In genomic region chr17:47566133-47566532, GRCm38 (mm10) we compare ENCODE assay signal across 17 mouse cellular contexts. TPM values are rescaled to one million over a fixed set of nuclear protein-coding genes. Genes with fewer than 3 reads are reported as not detected.
DNase-seq lines count a peak whose midpoint lies in the region; ATAC-seq and TF ChIP-seq lines count a peak whose summit lies in the region.
"Had no signal": no experiment of that assay in that cellular context is flagged by ENCODE, and none has a peak within 500 bp of the region (broad histone marks: within the 10 kb centered on the region; RNA-seq: fewer than 3 reads in every experiment).

No protein-coding gene starts in this region.

- no peaks in the 10 kb centered on the region for H3K9me3 ChIP-seq in hindbrain, embryonic 12.5 days (replicated peaks)
- no peaks in the 10 kb centered on the region for H3K9me3 ChIP-seq in hindbrain, postnatal 0 days (ENCODE audit: low read length)
- no peaks in the 10 kb centered on the region for H3K9me3 ChIP-seq in neural tube, embryonic 11.5 days (ENCODE audit: control insufficient read depth, low read length)
- no peaks in the 10 kb centered on the region for H3K9me3 ChIP-seq in neural tube, embryonic 15.5 days (replicated peaks)
- no peaks in the 10 kb centered on the region for H3K9me3 ChIP-seq in embryonic facial prominence, embryonic 11.5 days (replicated peaks; ENCODE audit: control insufficient read depth, low read length)
- no peaks in the 10 kb centered on the region for H3K9me3 ChIP-seq in neural tube, embryonic 13.5 days
- H3K9me3 ChIP-seq: heart, embryonic 12.5 days; hindbrain, embryonic 15.5 days had no signal

- no peak overlapping the region for H3K27ac ChIP-seq in hindbrain, embryonic 12.5 days
- no peak overlapping the region for H3K27ac ChIP-seq in hindbrain, postnatal 0 days
- no peak overlapping the region for H3K27ac ChIP-seq in neural tube, embryonic 11.5 days (ENCODE audit: low read depth, low read length)
- H3K27ac ChIP-seq in neural tube, embryonic 15.5 days (replicated peaks) = no peak overlapping the region
- no peak overlapping the region for H3K27ac ChIP-seq in embryonic facial prominence, embryonic 11.5 days (replicated peaks; ENCODE audit: low read depth, low read length)
- H3K27ac ChIP-seq in neural tube, embryonic 13.5 days (replicated peaks) = no peak overlapping the region
- H3K27ac ChIP-seq: hindbrain, embryonic 15.5 days; stomach, postnatal 0 days had no signal

- 18% methylated on average over 2 of the region's 2 CpGs for WGBS in hindbrain, embryonic 12.5 days
- WGBS in hindbrain, postnatal 0 days = 8% methylated on average over 2 of the region's 2 CpGs
- 19% methylated on average over 2 of the region's 2 CpGs for WGBS in neural tube, embryonic 11.5 days
- 5% methylated on average over 2 of the region's 2 CpGs for WGBS in neural tube, embryonic 15.5 days
- 36% methylated on average over 2 of the region's 2 CpGs for WGBS in embryonic facial prominence, embryonic 11.5 days
- 4% methylated on average over 2 of the region's 2 CpGs for WGBS in neural tube, embryonic 13.5 days

- no peak for DNase-seq in hindbrain, postnatal 0 days (ENCODE audit: low spot score)
- DNase-seq in neural tube, embryonic 11.5 days (ENCODE audit: low spot score) = peak; percentile 41
- no peak for DNase-seq in embryonic facial prominence, embryonic 11.5 days (ENCODE audit: low spot score)
- no peak for DNase-seq in cerebellum, postnatal 14 days
- no peak for DNase-seq in spleen, adult 12 weeks (ENCODE audit: low spot score)
- DNase-seq: adrenal gland, postnatal 25 days; cerebellum, adult 11 months; gastrocnemius, postnatal 10 days; layer of hippocampus, adult 9-11 months; lung, postnatal 10 days had no signal

- no peaks in the 10 kb centered on the region for H3K36me3 ChIP-seq in hindbrain, embryonic 12.5 days
- H3K36me3 ChIP-seq in hindbrain, postnatal 0 days (ENCODE audit: insufficient read depth, low read length) = no peaks in the 10 kb centered on the region
- no peaks in the 10 kb centered on the region for H3K36me3 ChIP-seq in neural tube, embryonic 11.5 days (ENCODE audit: control insufficient read depth, insufficient read depth, low read length)
- H3K36me3 ChIP-seq in neural tube, embryonic 15.5 days = no peaks in the 10 kb centered on the region
- no peaks in the 10 kb centered on the region for H3K36me3 ChIP-seq in embryonic facial prominence, embryonic 11.5 days (replicated peaks; ENCODE audit: control insufficient read depth, insufficient read depth, low read depth, low read length)
- no peaks in the 10 kb centered on the region for H3K36me3 ChIP-seq in neural tube, embryonic 13.5 days
- H3K36me3 ChIP-seq: heart, embryonic 12.5 days; hindbrain, embryonic 15.5 days had no signal

- no peak overlapping the region for H3K4me2 ChIP-seq in hindbrain, embryonic 12.5 days (replicated peaks)
- no peak overlapping the region for H3K4me2 ChIP-seq in hindbrain, postnatal 0 days (ENCODE audit: low read depth, low read length)
- H3K4me2 ChIP-seq in neural tube, embryonic 11.5 days (ENCODE audit: low read depth) = no peak overlapping the region
- H3K4me2 ChIP-seq in neural tube, embryonic 15.5 days = no peak overlapping the region
- H3K4me2 ChIP-seq in embryonic facial prominence, embryonic 11.5 days (ENCODE audit: low read depth, low read length) = no peak overlapping the region
- no peak overlapping the region for H3K4me2 ChIP-seq in neural tube, embryonic 13.5 days
- H3K4me2 ChIP-seq: heart, embryonic 12.5 days; hindbrain, embryonic 15.5 days had no signal

- no peak overlapping the region for H3K4me3 ChIP-seq in hindbrain, embryonic 12.5 days
- no peak overlapping the region for H3K4me3 ChIP-seq in hindbrain, postnatal 0 days (ENCODE audit: low read length)
- no peak overlapping the region for H3K4me3 ChIP-seq in neural tube, embryonic 11.5 days (ENCODE audit: low read depth, low read length)
- no peak overlapping the region for H3K4me3 ChIP-seq in neural tube, embryonic 15.5 days (replicated peaks)
- no peak overlapping the region for H3K4me3 ChIP-seq in embryonic facial prominence, embryonic 11.5 days (ENCODE audit: low read depth, low read length)
- H3K4me3 ChIP-seq in neural tube, embryonic 13.5 days = no peak overlapping the region
- H3K4me3 ChIP-seq: heart, embryonic 12.5 days; hindbrain, embryonic 15.5 days had no signal

- peaks cover 8% of the 10 kb centered on the region for H3K4me1 ChIP-seq in hindbrain, embryonic 12.5 days
- H3K4me1 ChIP-seq in hindbrain, postnatal 0 days (ENCODE audit: insufficient read depth, low read length) = no peaks in the 10 kb centered on the region
- no peaks in the 10 kb centered on the region for H3K4me1 ChIP-seq in neural tube, embryonic 11.5 days (ENCODE audit: control insufficient read depth, insufficient read depth, low read length)
- peaks cover 2% of the 10 kb centered on the region; the same call in 1 of the 2 replicates for H3K4me1 ChIP-seq in neural tube, embryonic 15.5 days
- H3K4me1 ChIP-seq in embryonic facial prominence, embryonic 11.5 days (ENCODE audit: control insufficient read depth, insufficient read depth, low read length) = no peaks in the 10 kb centered on the region
- peaks cover 4% of the 10 kb centered on the region; the same call in 1 of the 2 replicates for H3K4me1 ChIP-seq in neural tube, embryonic 13.5 days (replicated peaks)
- H3K4me1 ChIP-seq: heart, embryonic 12.5 days; hindbrain, embryonic 15.5 days had no signal

- no peak overlapping the region for H3K9ac ChIP-seq in hindbrain, embryonic 12.5 days
- H3K9ac ChIP-seq in hindbrain, postnatal 0 days (replicated peaks; ENCODE audit: low read length) = no peak overlapping the region
- no peak overlapping the region for H3K9ac ChIP-seq in neural tube, embryonic 11.5 days (ENCODE audit: low read length)
- no peak overlapping the region for H3K9ac ChIP-seq in neural tube, embryonic 15.5 days (replicated peaks)
- no peak overlapping the region for H3K9ac ChIP-seq in embryonic facial prominence, embryonic 11.5 days (replicated peaks; ENCODE audit: low read length)
- no peak overlapping the region for H3K9ac ChIP-seq in neural tube, embryonic 13.5 days
- H3K9ac ChIP-seq: heart, embryonic 12.5 days; hindbrain, embryonic 15.5 days had no signal

- peak; percentile 63 for ATAC-seq in hindbrain, embryonic 12.5 days (ENCODE audit: low FRiP score)
- no peak for ATAC-seq in hindbrain, postnatal 0 days
- ATAC-seq in neural tube, embryonic 11.5 days (ENCODE audit: insufficient read depth, low FRiP score, low TSS enrichment) = peak; percentile 79
- no peak for ATAC-seq in neural tube, embryonic 15.5 days (ENCODE audit: low FRiP score)
- peak; percentile 67 for ATAC-seq in embryonic facial prominence, embryonic 11.5 days (replicated peaks; ENCODE audit: insufficient number of reproducible peaks, low FRiP score, low TSS enrichment, low read depth)
- ATAC-seq in neural tube, embryonic 13.5 days (ENCODE audit: low read depth) = peak; percentile 65
- ATAC-seq: Patski had no signal

- H3K27me3 ChIP-seq in hindbrain, embryonic 12.5 days = no peaks in the 10 kb centered on the region
- no peaks in the 10 kb centered on the region for H3K27me3 ChIP-seq in hindbrain, postnatal 0 days (ENCODE audit: insufficient read depth, low read length)
- no peaks in the 10 kb centered on the region for H3K27me3 ChIP-seq in neural tube, embryonic 11.5 days (ENCODE audit: control insufficient read depth, insufficient read depth, low read length)
- H3K27me3 ChIP-seq in neural tube, embryonic 15.5 days (replicated peaks) = no peaks in the 10 kb centered on the region
- no peaks in the 10 kb centered on the region for H3K27me3 ChIP-seq in embryonic facial prominence, embryonic 11.5 days (ENCODE audit: control insufficient read depth, insufficient read depth, low read length)
- H3K27me3 ChIP-seq in neural tube, embryonic 13.5 days = no peaks in the 10 kb centered on the region
- H3K27me3 ChIP-seq: heart, embryonic 12.5 days; hindbrain, embryonic 15.5 days; Patski had no signal

- no peak for TF ChIP-seq CTCF in hindbrain, postnatal 0 days (IDR thresholded peaks at IDR 0.05; ENCODE audit: low read depth)

RNA-seq across cellular contexts. Expression of gene Bysl, which starts 45.2 kb away (rescaled TPM):
- 31.8 and 32.0 TPM in 2 replicates for polyA plus RNA-seq in hindbrain, embryonic 12.5 days (2016; fragmentation: Nextera tagmentation; extraction: Ambion mirVana)
- total RNA-seq in hindbrain, postnatal 0 days (2014; rRNA removed) = 20.2 and 25.7 TPM in 2 replicates
- 25.3 and 27.1 TPM in 2 replicates for polyA plus RNA-seq in hindbrain, postnatal 0 days (2015; fragmentation: Nextera tagmentation; extraction: Ambion mirVana)
- polyA plus RNA-seq in neural tube, embryonic 11.5 days (2014; fragmentation: Nextera tagmentation; extraction: Ambion mirVana) = 36.9 and 37.9 TPM in 2 replicates
- 34.7 and 37.1 TPM in 2 replicates for polyA plus RNA-seq in neural tube, embryonic 15.5 days (2015; fragmentation: Nextera tagmentation; extraction: Ambion mirVana)
- polyA plus RNA-seq in embryonic facial prominence, embryonic 11.5 days (2014; fragmentation: Nextera tagmentation; extraction: Ambion mirVana) = 30.4 and 31.4 TPM in 2 replicates
- 32.9 and 33.2 TPM in 2 replicates for polyA plus RNA-seq in neural tube, embryonic 13.5 days (2015; fragmentation: Nextera tagmentation; extraction: Ambion mirVana)

RNA-seq across cellular contexts. Expression of gene Med20, which starts 45.2 kb away (rescaled TPM):
- polyA plus RNA-seq in hindbrain, embryonic 12.5 days (2016; fragmentation: Nextera tagmentation; extraction: Ambion mirVana) = 38.8 and 39.0 TPM in 2 replicates
- total RNA-seq in hindbrain, postnatal 0 days (2014; rRNA removed) = 27.9 and 40.9 TPM in 2 replicates
- polyA plus RNA-seq in hindbrain, postnatal 0 days (2015; fragmentation: Nextera tagmentation; extraction: Ambion mirVana) = 27.3 and 27.9 TPM in 2 replicates
- polyA plus RNA-seq in neural tube, embryonic 11.5 days (2014; fragmentation: Nextera tagmentation; extraction: Ambion mirVana) = 43.3 and 47.5 TPM in 2 replicates
- 36.9 and 39.8 TPM in 2 replicates for polyA plus RNA-seq in neural tube, embryonic 15.5 days (2015; fragmentation: Nextera tagmentation; extraction: Ambion mirVana)
- polyA plus RNA-seq in embryonic facial prominence, embryonic 11.5 days (2014; fragmentation: Nextera tagmentation; extraction: Ambion mirVana) = 47.1 and 48.0 TPM in 2 replicates
- 38.9 and 39.7 TPM in 2 replicates for polyA plus RNA-seq in neural tube, embryonic 13.5 days (2015; fragmentation: Nextera tagmentation; extraction: Ambion mirVana)

RNA-seq across cellular contexts. Expression of gene Gm20517, which starts 45.3 kb away (rescaled TPM):
- polyA plus RNA-seq in hindbrain, embryonic 12.5 days (2016; fragmentation: Nextera tagmentation; extraction: Ambion mirVana) = 2.5 and 3.9 TPM in 2 replicates
- total RNA-seq in hindbrain, postnatal 0 days (2014; rRNA removed) = 4.6 and 4.8 TPM in 2 replicates
- 1.2 and 1.6 TPM in 2 replicates for polyA plus RNA-seq in hindbrain, postnatal 0 days (2015; fragmentation: Nextera tagmentation; extraction: Ambion mirVana)
- 0.70 and 0.91 TPM in 2 replicates for polyA plus RNA-seq in neural tube, embryonic 11.5 days (2014; fragmentation: Nextera tagmentation; extraction: Ambion mirVana)
- polyA plus RNA-seq in neural tube, embryonic 15.5 days (2015; fragmentation: Nextera tagmentation; extraction: Ambion mirVana) = 2.5 and 2.9 TPM in 2 replicates
- 0.98 and 1.9 TPM in 2 replicates for polyA plus RNA-seq in embryonic facial prominence, embryonic 11.5 days (2014; fragmentation: Nextera tagmentation; extraction: Ambion mirVana)
- 2.4 and 3.0 TPM in 2 replicates for polyA plus RNA-seq in neural tube, embryonic 13.5 days (2015; fragmentation: Nextera tagmentation; extraction: Ambion mirVana)

Comparison
In these comparisons a context has a peak if more than half of its experiments do, and no peak if none do; other contexts are left out.
1. ATAC-seq: peak in hindbrain, embryonic 12.5 days (single experiment), neural tube, embryonic 11.5 days (single experiment), embryonic facial prominence, embryonic 11.5 days (single experiment) and neural tube, embryonic 13.5 days (single experiment); none in hindbrain, postnatal 0 days (single experiment) and neural tube, embryonic 15.5 days (single experiment).